Mouse (Mus musculus) midbrain, postnatal 0 days (tissue): ENCODE measurements at regions not wholly inside any gene's neighbourhood (a gene's known extent, or its start where the extent isn't known, plus 50 kb on each side); places are given as distances from the start of the nearest gene placed in this dataset.

Source experiments
- ATAC-seq: fragments of 200-750 bp; cut with Nextera tagmentation; 2 replicates; pipeline ENCODE4 v1.8.0; 2017; ENCODE audit warnings: moderate number of reproducible peaks, mild to moderate bottlenecking, moderate TSS enrichment, moderate library complexity; ENCODE audit not compliant: low FRiP score
- DNase-seq: peaks from one replicate; pipeline ENCODE4 v3.0.0-alpha.2; 2015; ENCODE audit warnings: low spot score
- H3K27ac ChIP-seq: fragments of 300-500 bp; sonication (generic); 2 replicates; pipeline ENCODE4 v1.5.1; 2014; ENCODE audit warnings: low read depth, mild to moderate bottlenecking, low read length, mixed read lengths
- H3K27me3 ChIP-seq: fragments of 300-500 bp; sonication (generic); 2 replicates; pipeline ENCODE4 v1.6.1; 2014; ENCODE audit warnings: low read length, control low read depth, mixed read lengths; ENCODE audit not compliant: insufficient read depth
- H3K36me3 ChIP-seq: fragments of 300-500 bp; sonication (generic); 2 replicates; pipeline ENCODE4 v1.6.1; 2014; ENCODE audit warnings: low read length, control low read depth, mixed read lengths; ENCODE audit not compliant: insufficient read depth
- H3K4me1 ChIP-seq: fragments of 300-500 bp; sonication (generic); 2 replicates; pipeline ENCODE4 v1.6.1; 2014; ENCODE audit warnings: mild to moderate bottlenecking, control low read depth, antibody characterized with exemption, low read length, mixed read lengths; ENCODE audit not compliant: insufficient read depth
- H3K4me2 ChIP-seq: fragments of 300-500 bp; sonication (generic); 2 replicates; pipeline ENCODE4 v1.6.1; 2014; ENCODE audit warnings: low read depth, mild to moderate bottlenecking, low read length, mixed read lengths; ENCODE audit not compliant: poor library complexity, severe bottlenecking
- H3K4me3 ChIP-seq: fragments of 300-500 bp; sonication (generic); 2 replicates; pipeline ENCODE4 v1.5.1; 2014; ENCODE audit warnings: low read depth, mild to moderate bottlenecking, low read length, moderate library complexity
- H3K9ac ChIP-seq: fragments of 300-500 bp; sonication (generic); replicated peaks from 2 replicates; pipeline ENCODE4 v1.6.1; 2014; ENCODE audit warnings: mild to moderate bottlenecking, low read length, moderate library complexity, mixed read lengths; ENCODE audit not compliant: poor library complexity, severe bottlenecking
- H3K9me3 ChIP-seq: fragments of 300-500 bp; sonication (generic); 2 replicates; pipeline ENCODE4 v1.6.1; 2016; ENCODE audit warnings: low read length, control low read depth
- CTCF ChIP-seq: IDR thresholded peaks from 2 replicates; pipeline ENCODE4 v1.5.1; 2016; ENCODE audit warnings: antibody characterized with exemption, mild to moderate bottlenecking
- WGBS: fragments of 180-500 bp; shearing (Covaris S2); extraction: QIAGEN DNeasy Blood & Tissue Kit; methylation state at CpG from one replicate; pipeline ENCODE4 v1.1.7; 2014; 5-methylcytosine and 5-hydroxymethylcytosine counted together

DNA sequence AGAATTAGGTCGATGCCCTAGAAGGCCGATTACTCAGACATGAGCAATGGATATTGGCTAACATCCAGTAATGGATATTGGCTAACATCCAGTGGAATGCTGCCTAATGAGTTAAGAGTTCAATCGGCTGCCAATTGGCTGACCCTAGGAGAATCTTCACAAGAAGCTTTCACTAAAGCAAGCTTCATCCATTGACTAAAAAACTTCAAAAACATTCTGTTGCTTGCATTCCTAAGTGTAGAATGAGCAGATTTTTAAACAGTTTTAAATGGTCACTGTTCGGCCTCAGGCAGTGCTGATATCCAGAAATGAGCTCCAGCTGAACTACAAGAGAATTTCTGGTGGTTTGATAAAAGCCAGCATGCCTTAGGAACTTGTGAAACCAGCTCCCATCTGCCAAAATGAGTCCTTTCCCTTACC is 56.8 kb upstream of the Cenpe start:
- Histone ChIP-seq H3K27ac (no peak overlapping the region), H3K4me3 (no peak overlapping the region), H3K9ac (no peak overlapping the region), H3K4me2 (no peak overlapping the region), H3K4me1 (no peaks in the 10 kb centered on the region), H3K9me3 (no peaks in the 10 kb centered on the region), H3K36me3 (no peaks in the 10 kb centered on the region), H3K27me3 (no peaks in the 10 kb centered on the region)
- no peak for TF ChIP-seq CTCF
- 62% methylated on average over 4 of the region's 4 CpGs for whole genome bisulfite sequencing
- DNase-seq (peak; percentile 80), ATAC-seq (no peak; the same call in 1 of the 2 replicates)
